ENCODE assay signal across 8 mouse cellular contexts in genomic region chr8:45359091-45359605, GRCm38 (mm10). TPM values are rescaled to one million over a fixed set of nuclear protein-coding genes. Genes with fewer than 3 reads are reported as not detected.
A peak's percentile ranks its signal among the peaks of the same experiment; 100 is the strongest.
DNase-seq lines count a peak whose midpoint lies in the region; ATAC-seq and TF ChIP-seq lines count a peak whose summit lies in the region.

No protein-coding gene starts in this region.

- no peaks in the 10 kb centered on the region for H3K36me3 ChIP-seq in kidney, embryonic 14.5 days (ENCODE audit: control insufficient read depth, insufficient read depth, low read length)
- H3K36me3 ChIP-seq in hindbrain, embryonic 14.5 days (replicated peaks; ENCODE audit: control insufficient read depth, insufficient read depth) = no peaks in the 10 kb centered on the region
- H3K36me3 ChIP-seq in myocyte (ENCODE audit: control insufficient read depth, insufficient read depth) = no peaks in the 10 kb centered on the region

- no peaks in the 10 kb centered on the region for H3K27me3 ChIP-seq in kidney, embryonic 14.5 days (ENCODE audit: control insufficient read depth, insufficient read depth, low read length)
- no peaks in the 10 kb centered on the region for H3K27me3 ChIP-seq in hindbrain, embryonic 14.5 days (ENCODE audit: control insufficient read depth, insufficient read depth, low read length)
- H3K27me3 ChIP-seq in myocyte (ENCODE audit: control insufficient read depth, insufficient read depth, insufficient read length) = no peaks in the 10 kb centered on the region

- no peak overlapping the region for H3ac ChIP-seq in myocyte (ENCODE audit: control insufficient read depth, insufficient read length)

- H3K9me3 ChIP-seq in kidney, embryonic 14.5 days (ENCODE audit: control insufficient read depth, low read length) = no peaks in the 10 kb centered on the region
- H3K9me3 ChIP-seq in hindbrain, embryonic 14.5 days (ENCODE audit: control insufficient read depth, low read length) = no peaks in the 10 kb centered on the region

- WGBS in kidney, embryonic 14.5 days = 81% methylated on average over 6 of the region's 6 CpGs
- 82% methylated on average over 6 of the region's 6 CpGs for WGBS in hindbrain, embryonic 14.5 days

- peak overlapping the region; percentile 92 for H3K4me2 ChIP-seq in kidney, embryonic 14.5 days (replicated peaks; ENCODE audit: low read depth, low read length)
- H3K4me2 ChIP-seq in hindbrain, embryonic 14.5 days (replicated peaks) = peak overlapping the region; percentile 74
- peak overlapping the region; percentile 31 for H3K4me2 ChIP-seq in myocyte (ENCODE audit: low read depth)

- ATAC-seq in kidney, embryonic 14.5 days (ENCODE audit: low FRiP score, low TSS enrichment) = no peak
- no peak for ATAC-seq in hindbrain, embryonic 14.5 days (ENCODE audit: low FRiP score)

- 0 out of 2 replicates have a peak, but pooled peaks cover 2% of the 10 kb centered on the region for H3K4me1 ChIP-seq in kidney, embryonic 14.5 days (ENCODE audit: control insufficient read depth, insufficient read depth, low read length)
- no peaks in the 10 kb centered on the region for H3K4me1 ChIP-seq in cortical plate, adult 2 months (ENCODE audit: control insufficient read depth, insufficient read depth, low read length)
- 0 out of 2 replicates have a peak, but pooled peaks cover 6% of the 10 kb centered on the region for H3K4me1 ChIP-seq in hindbrain, embryonic 14.5 days (replicated peaks; ENCODE audit: control insufficient read depth, insufficient read depth, low read length)

- DNase-seq in kidney, postnatal 10 days = no peak
- peak; percentile 28 for DNase-seq in hindbrain, embryonic 14.5 days (ENCODE audit: low spot score)
- no peak for DNase-seq in layer of hippocampus, postnatal 25 days (ENCODE audit: extremely low spot score in 1 of 2, low spot score in 1 of 2)
- DNase-seq in adrenal gland, adult 2 months = no peak
- no peak for DNase-seq in spleen, adult 12 weeks (ENCODE audit: low spot score)

- TF ChIP-seq CTCF in cortical plate, adult 2 months (IDR thresholded peaks at IDR 0.05; ENCODE audit: extremely low read depth, insufficient read depth, low read length) = peak; percentile 11; the same call in 1 of the 2 replicates

- H3K9ac ChIP-seq in kidney, embryonic 14.5 days (ENCODE audit: low read depth, low read length) = 0 out of 2 replicates have a peak overlapping the region, but pooled peaks have one; percentile 91
- peak overlapping the region; percentile 79 for H3K9ac ChIP-seq in hindbrain, embryonic 14.5 days

- no peaks in the 10 kb centered on the region for H3K79me2 ChIP-seq in myocyte (ENCODE audit: control insufficient read depth, insufficient read depth)

- TF ChIP-seq POLR2A in cortical plate, adult 2 months (IDR thresholded peaks at IDR 0.05; ENCODE audit: extremely low read depth, insufficient read depth, low read length) = no peak
- no peak for TF ChIP-seq POLR2A in myocyte (IDR thresholded peaks at IDR 0.05; ENCODE audit: insufficient read length, low read depth)

- H3K27ac ChIP-seq in kidney, embryonic 14.5 days (ENCODE audit: low read depth, low read length) = peak overlapping the region; percentile 77; the same call in 1 of the 2 replicates
- H3K27ac ChIP-seq in cortical plate, adult 2 months (ENCODE audit: insufficient read depth, low read length) = no peak overlapping the region
- H3K27ac ChIP-seq in hindbrain, embryonic 14.5 days = no peak overlapping the region

- peak overlapping the region; percentile 76 for H3K4me3 ChIP-seq in kidney, embryonic 14.5 days (ENCODE audit: low read length)
- H3K4me3 ChIP-seq in cortical plate, adult 2 months (ENCODE audit: insufficient read depth, low read length) = no peak overlapping the region; the same call in 1 of the 2 replicates
- no peak overlapping the region; the same call in 1 of the 2 replicates for H3K4me3 ChIP-seq in hindbrain, embryonic 14.5 days (replicated peaks; ENCODE audit: low read length)
- no peak overlapping the region for H3K4me3 ChIP-seq in myocyte

TF ChIP-seq in myocyte, 11 proteins besides CTCF, POLR2A, EP300 and RAD21:
- TF ChIP-seq POLR2AphosphoS2 (IDR thresholded peaks at IDR 0.05; ENCODE audit: insufficient read length, low read depth) (no peak), USF1 (IDR thresholded peaks at IDR 0.05; ENCODE audit: low read depth) (no peak), SRF (IDR thresholded peaks at IDR 0.05; ENCODE audit: control insufficient read depth, insufficient read length, low read depth) (no peak), TCF12 (IDR thresholded peaks at IDR 0.05; ENCODE audit: insufficient read depth, poor library complexity, severe bottlenecking) (no peak), MYOG (IDR thresholded peaks at IDR 0.05; ENCODE audit: control insufficient read depth in 1 of 3, insufficient read depth in 1 of 3, insufficient read length in 2 of 3, low read depth in 2 of 3) (no peak), REST (IDR thresholded peaks at IDR 0.05; ENCODE audit: insufficient read depth, insufficient read length) (no peak)
TF ChIP-seq in myocyte: peak in this region for 0.

RNA-seq across cellular contexts. Expression of gene Fam149a, which starts 22.9 kb away (rescaled TPM):
- polyA plus RNA-seq in kidney, embryonic 14.5 days (2014; fragmentation: Nextera tagmentation; extraction: Ambion mirVana) = 47.5 and 62.8 TPM in 2 replicates
- 16.4 and 17.0 TPM in 2 replicates for polyA plus RNA-seq in cortical plate, adult 2 months (2012; rRNA removed)
- 12.8 and 14.1 TPM in 2 replicates for polyA plus RNA-seq in hindbrain, embryonic 14.5 days (2014; fragmentation: Nextera tagmentation; extraction: Ambion mirVana)
- 0.59 TPM for polyA plus RNA-seq in myocyte (2012; fragmentation: generic; extraction: Trizol)
- 10 to 100 TPM; 12.8 to 13.6 TPM for total RNA-seq in layer of hippocampus, postnatal 25 days (2021)
- 10 to 100 TPM in 1 of 2 experiments, 1 to 10 TPM in 1; 8.6 to 12.8 TPM for total RNA-seq in adrenal gland, adult 2 months (2021)
- polyA plus RNA-seq in adrenal gland, adult 2 months (2012; rRNA removed) = 5.3 TPM in 2 replicates

RNA-seq across cellular contexts. Expression of gene Cyp4v3, which starts 26.1 kb away (rescaled TPM):
- 0.83 and 1.2 TPM in 2 replicates for polyA plus RNA-seq in kidney, embryonic 14.5 days (2014; fragmentation: Nextera tagmentation; extraction: Ambion mirVana)
- 5.4 and 5.6 TPM in 2 replicates for polyA plus RNA-seq in cortical plate, adult 2 months (2012; rRNA removed)
- polyA plus RNA-seq in hindbrain, embryonic 14.5 days (2014; fragmentation: Nextera tagmentation; extraction: Ambion mirVana) = 1.9 and 2.1 TPM in 2 replicates
- 0.02 TPM for polyA plus RNA-seq in myocyte (2012; fragmentation: generic; extraction: Trizol)
- 1 to 10 TPM; 7.7 TPM for total RNA-seq in layer of hippocampus, postnatal 25 days (2021)
- total RNA-seq in adrenal gland, adult 2 months (2021) = 10 to 100 TPM; 21.2 to 26.3 TPM
- 3.3 and 4.0 TPM in 2 replicates for polyA plus RNA-seq in adrenal gland, adult 2 months (2012; rRNA removed)

RNA-seq across cellular contexts. Expression of gene Gm45753, which starts 50.9 kb away (rescaled TPM):
- 0.10 TPM in 1 of 2 replicates, not detected in the other for polyA plus RNA-seq in kidney, embryonic 14.5 days (2014; fragmentation: Nextera tagmentation; extraction: Ambion mirVana)
- not detected in 2 replicates for polyA plus RNA-seq in cortical plate, adult 2 months (2012; rRNA removed)
- polyA plus RNA-seq in hindbrain, embryonic 14.5 days (2014; fragmentation: Nextera tagmentation; extraction: Ambion mirVana) = not detected in 2 replicates
- not detected for polyA plus RNA-seq in myocyte (2012; fragmentation: generic; extraction: Trizol)
- total RNA-seq in layer of hippocampus, postnatal 25 days (2021) = not detected
- under 1 TPM in 1 of 2 experiments, not detected in 1; 0.29 TPM for total RNA-seq in adrenal gland, adult 2 months (2021)
- not detected in 2 replicates for polyA plus RNA-seq in adrenal gland, adult 2 months (2012; rRNA removed)

RNA-seq across cellular contexts. Expression of gene Tlr3, which starts 51.7 kb away (rescaled TPM):
- polyA plus RNA-seq in kidney, embryonic 14.5 days (2014; fragmentation: Nextera tagmentation; extraction: Ambion mirVana) = 2.1 and 3.8 TPM in 2 replicates
- polyA plus RNA-seq in cortical plate, adult 2 months (2012; rRNA removed) = 11.1 and 11.5 TPM in 2 replicates
- polyA plus RNA-seq in hindbrain, embryonic 14.5 days (2014; fragmentation: Nextera tagmentation; extraction: Ambion mirVana) = 1.7 and 2.5 TPM in 2 replicates
- 0.06 TPM for polyA plus RNA-seq in myocyte (2012; fragmentation: generic; extraction: Trizol)
- 10 to 100 TPM in 1 of 2 experiments, 1 to 10 TPM in 1; 9.8 to 12.5 TPM for total RNA-seq in layer of hippocampus, postnatal 25 days (2021)
- 1 to 10 TPM; 5.9 to 6.9 TPM for total RNA-seq in adrenal gland, adult 2 months (2021)
- polyA plus RNA-seq in adrenal gland, adult 2 months (2012; rRNA removed) = 6.2 and 8.9 TPM in 2 replicates

Comparison
In these comparisons a context has a peak if more than half of its experiments do, and no peak if none do; other contexts are left out.
1. H3K4me2 ChIP-seq: peak in every context shown above with its lines; median percentile 92 in kidney, embryonic 14.5 days; 74 in hindbrain, embryonic 14.5 days; 31 in myocyte.